8 mouse cellular contexts compared by ENCODE assay signal in the genomic region with DNA sequence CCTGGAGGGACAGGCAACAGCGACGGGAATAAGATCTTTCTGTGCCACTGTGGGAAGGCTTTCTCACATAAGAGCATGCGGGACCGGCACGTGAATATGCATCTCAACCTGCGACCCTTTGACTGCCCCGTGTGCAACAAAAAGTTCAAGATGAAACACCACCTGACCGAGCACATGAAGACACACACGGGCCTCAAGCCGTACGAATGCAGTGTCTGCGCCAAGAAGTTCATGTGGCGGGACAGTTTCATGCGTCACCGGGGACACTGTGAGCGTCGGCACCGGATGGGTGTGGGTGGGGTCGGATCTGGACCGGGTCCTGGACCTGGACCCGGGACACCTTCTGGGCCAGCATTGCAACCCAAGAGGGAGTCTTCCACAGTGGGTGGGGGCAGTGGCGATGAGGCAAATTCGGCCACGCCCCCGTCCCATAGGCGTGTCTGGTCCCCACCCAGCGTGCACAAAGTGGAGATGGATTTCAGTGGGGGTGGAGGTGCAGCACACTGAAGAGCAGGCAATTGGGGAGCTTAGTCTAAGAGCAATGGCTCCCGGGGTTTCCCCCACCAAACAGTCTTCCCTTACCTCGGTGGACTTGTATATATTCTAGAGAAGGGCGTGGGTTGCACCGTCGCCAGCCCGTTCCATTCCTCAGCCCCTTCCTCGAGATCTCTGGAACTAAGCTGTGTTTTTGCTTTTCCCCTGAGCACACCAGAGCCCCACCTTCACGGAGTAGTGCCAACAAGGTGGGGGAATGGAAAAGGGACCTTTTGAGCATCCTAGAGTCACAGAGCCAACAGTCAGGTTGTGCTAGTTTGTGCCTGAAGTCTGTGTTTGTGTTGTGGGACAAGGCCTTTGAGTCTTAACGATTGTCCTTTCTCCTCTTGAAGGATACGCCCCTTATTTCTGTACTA. TPM values are rescaled to one million over a fixed set of nuclear protein-coding genes. Genes with fewer than 3 reads are reported as not detected.
DNase-seq lines count a peak whose midpoint lies in the region; ATAC-seq and TF ChIP-seq lines count a peak whose summit lies in the region.

No protein-coding gene starts in this region.

- H3K27me3 ChIP-seq in ES-Bruce4 (ENCODE audit: control insufficient read depth, insufficient read depth, low read length, poor library complexity, severe bottlenecking) = no peaks in the 10 kb centered on the region
- H3K27me3 ChIP-seq in forebrain, embryonic 11.5 days (ENCODE audit: control insufficient read depth, insufficient read depth, low read length) = no peaks in the 10 kb centered on the region
- H3K27me3 ChIP-seq in hindbrain, embryonic 16.5 days (replicated peaks; ENCODE audit: control insufficient read depth, insufficient read depth, low read length) = 0 out of 2 replicates have a peak, but pooled peaks cover 3% of the 10 kb centered on the region
- H3K27me3 ChIP-seq in lung, embryonic 16.5 days (ENCODE audit: control insufficient read depth, insufficient read depth, low read depth, low read length) = no peaks in the 10 kb centered on the region

- no peak for TF ChIP-seq EP300 in ES-Bruce4 (IDR thresholded peaks at IDR 0.05; ENCODE audit: insufficient read depth, low read depth, low read length)

- H3K27ac ChIP-seq in ES-Bruce4 (ENCODE audit: insufficient read depth, low read length) = peak overlapping the region; percentile 45
- no peak overlapping the region for H3K27ac ChIP-seq in forebrain, embryonic 11.5 days (ENCODE audit: low read depth, low read length)
- no peak overlapping the region for H3K27ac ChIP-seq in hindbrain, embryonic 16.5 days (ENCODE audit: low read depth, low read length)
- peak overlapping the region; percentile 88 for H3K27ac ChIP-seq in lung, embryonic 16.5 days (ENCODE audit: low read length)

- peak overlapping the region; percentile 76 for H3K4me3 ChIP-seq in ES-Bruce4 (ENCODE audit: low read depth, low read length)
- peak overlapping the region; percentile 47 for H3K4me3 ChIP-seq in forebrain, embryonic 11.5 days (ENCODE audit: low read depth, low read length)
- H3K4me3 ChIP-seq in hindbrain, embryonic 16.5 days (ENCODE audit: low read length) = peak overlapping the region; percentile 49
- H3K4me3 ChIP-seq in lung, embryonic 16.5 days (ENCODE audit: low read length) = peak overlapping the region; percentile 84

- no peak for ATAC-seq in forebrain, embryonic 11.5 days (replicated peaks; ENCODE audit: low FRiP score)
- no peak for ATAC-seq in hindbrain, embryonic 16.5 days
- no peak for ATAC-seq in lung, embryonic 16.5 days (ENCODE audit: low read depth)

- 60% methylated on average over 37 of the region's 37 CpGs for WGBS in forebrain, embryonic 11.5 days
- 59% methylated on average over 37 of the region's 37 CpGs for WGBS in hindbrain, embryonic 16.5 days
- WGBS in lung, embryonic 16.5 days = 56% methylated on average over 37 of the region's 37 CpGs

- peaks cover 7% of the 10 kb centered on the region for H3K36me3 ChIP-seq in ES-Bruce4 (ENCODE audit: control insufficient read depth, insufficient read depth, low read length, poor library complexity, severe bottlenecking)
- peaks cover 5% of the 10 kb centered on the region for H3K36me3 ChIP-seq in forebrain, embryonic 11.5 days (ENCODE audit: control insufficient read depth, insufficient read depth, low read length)
- peaks cover 9% of the 10 kb centered on the region for H3K36me3 ChIP-seq in hindbrain, embryonic 16.5 days (ENCODE audit: control insufficient read depth, insufficient read depth, low read length)
- peaks cover 19% of the 10 kb centered on the region for H3K36me3 ChIP-seq in lung, embryonic 16.5 days (ENCODE audit: control insufficient read depth, insufficient read depth, low read length)

- no peak for TF ChIP-seq POLR2A in ES-Bruce4 (IDR thresholded peaks at IDR 0.05; ENCODE audit: insufficient read depth, low read length)

- H3K9ac ChIP-seq in ES-Bruce4 (ENCODE audit: low read depth, poor library complexity, severe bottlenecking) = peak overlapping the region; percentile 12
- peak overlapping the region; percentile 68; the same call in 1 of the 2 replicates for H3K9ac ChIP-seq in forebrain, embryonic 11.5 days (ENCODE audit: low read length)
- H3K9ac ChIP-seq in hindbrain, embryonic 16.5 days (ENCODE audit: low read depth, low read length) = peak overlapping the region; percentile 63; the same call in 1 of the 2 replicates
- H3K9ac ChIP-seq in lung, embryonic 16.5 days (ENCODE audit: low read length) = peak overlapping the region; percentile 88

- no peak for TF ChIP-seq CTCF in ES-Bruce4 (IDR thresholded peaks at IDR 0.05; ENCODE audit: low read depth, low read length)

- H3K9me3 ChIP-seq in ES-Bruce4 (replicated peaks; ENCODE audit: control insufficient read depth, insufficient read depth, low read length, poor library complexity, severe bottlenecking) = no peaks in the 10 kb centered on the region
- H3K9me3 ChIP-seq in forebrain, embryonic 11.5 days (ENCODE audit: control insufficient read depth, low read length) = no peaks in the 10 kb centered on the region
- H3K9me3 ChIP-seq in hindbrain, embryonic 16.5 days (ENCODE audit: control insufficient read depth, low read length) = no peaks in the 10 kb centered on the region
- no peaks in the 10 kb centered on the region for H3K9me3 ChIP-seq in lung, embryonic 16.5 days (ENCODE audit: control insufficient read depth, low read length)

- peak; percentile 65 for DNase-seq in cerebellum, adult 9-10 months
- no peak for DNase-seq in cerebellum, postnatal 14 days
- no peak for DNase-seq in forebrain, embryonic 11.5 days (ENCODE audit: low spot score)
- DNase-seq in urinary bladder, postnatal 25 days (ENCODE audit: low spot score) = peak; percentile 44
- no peak for DNase-seq in right cerebral cortex, postnatal 36 days (ENCODE audit: low spot score in 2 of 2)

- peaks cover 1% of the 10 kb centered on the region for H3K4me1 ChIP-seq in ES-Bruce4 (ENCODE audit: control insufficient read depth, insufficient read depth, low read length)
- H3K4me1 ChIP-seq in forebrain, embryonic 11.5 days (replicated peaks; ENCODE audit: control insufficient read depth, insufficient read depth, low read length) = peaks cover 17% of the 10 kb centered on the region
- H3K4me1 ChIP-seq in hindbrain, embryonic 16.5 days (ENCODE audit: control insufficient read depth, insufficient read depth, low read depth, low read length) = peaks cover 30% of the 10 kb centered on the region
- H3K4me1 ChIP-seq in lung, embryonic 16.5 days (replicated peaks; ENCODE audit: control insufficient read depth, insufficient read depth, low read length) = peaks cover 24% of the 10 kb centered on the region

- peak overlapping the region; percentile 89 for H3K4me2 ChIP-seq in forebrain, embryonic 11.5 days (ENCODE audit: low read depth, low read length, severe bottlenecking)
- peak overlapping the region; percentile 78 for H3K4me2 ChIP-seq in hindbrain, embryonic 16.5 days (ENCODE audit: low read length)
- H3K4me2 ChIP-seq in lung, embryonic 16.5 days (ENCODE audit: low read depth, low read length) = peak overlapping the region; percentile 98

RNA-seq across cellular contexts. Expression of gene Zbtb22, which starts 2.8 kb away (rescaled TPM):
- polyA plus RNA-seq in ES-Bruce4 (2011; ENCODE audit: insufficient read depth, insufficient read length, low read depth, missing spikeins) = 14.8 and 20.7 TPM in 2 replicates
- 13.0 and 14.9 TPM in 2 replicates for polyA plus RNA-seq in forebrain, embryonic 11.5 days (2014; fragmentation: Nextera tagmentation; extraction: Ambion mirVana)
- 16.2 and 17.2 TPM in 2 replicates for polyA plus RNA-seq in hindbrain, embryonic 16.5 days (2015; fragmentation: Nextera tagmentation; extraction: Ambion mirVana)
- 17.8 and 18.7 TPM in 2 replicates for polyA plus RNA-seq in lung, embryonic 16.5 days (2015; fragmentation: Nextera tagmentation; extraction: Ambion mirVana)

RNA-seq across cellular contexts. Expression of gene Tapbp, which starts 2.8 kb away (rescaled TPM):
- polyA plus RNA-seq in ES-Bruce4 (2011; ENCODE audit: insufficient read depth, insufficient read length, low read depth, missing spikeins) = 81.0 and 97.3 TPM in 2 replicates
- 13.9 and 15.5 TPM in 2 replicates for polyA plus RNA-seq in forebrain, embryonic 11.5 days (2014; fragmentation: Nextera tagmentation; extraction: Ambion mirVana)
- polyA plus RNA-seq in hindbrain, embryonic 16.5 days (2015; fragmentation: Nextera tagmentation; extraction: Ambion mirVana) = 29.2 and 32.6 TPM in 2 replicates
- polyA plus RNA-seq in lung, embryonic 16.5 days (2015; fragmentation: Nextera tagmentation; extraction: Ambion mirVana) = 57.7 and 70.8 TPM in 2 replicates

RNA-seq across cellular contexts. Expression of gene Daxx, which starts 9.3 kb away (rescaled TPM):
- 40.2 and 42.3 TPM in 2 replicates for polyA plus RNA-seq in ES-Bruce4 (2011; ENCODE audit: insufficient read depth, insufficient read length, low read depth, missing spikeins)
- 68.2 and 73.8 TPM in 2 replicates for polyA plus RNA-seq in forebrain, embryonic 11.5 days (2014; fragmentation: Nextera tagmentation; extraction: Ambion mirVana)
- 52.0 and 53.7 TPM in 2 replicates for polyA plus RNA-seq in hindbrain, embryonic 16.5 days (2015; fragmentation: Nextera tagmentation; extraction: Ambion mirVana)
- 44.1 and 50.6 TPM in 2 replicates for polyA plus RNA-seq in lung, embryonic 16.5 days (2015; fragmentation: Nextera tagmentation; extraction: Ambion mirVana)

RNA-seq across cellular contexts. Expression of gene Rgl2, which starts 10.8 kb away (rescaled TPM):
- 34.7 and 37.5 TPM in 2 replicates for polyA plus RNA-seq in ES-Bruce4 (2011; ENCODE audit: insufficient read depth, insufficient read length, low read depth, missing spikeins)
- polyA plus RNA-seq in forebrain, embryonic 11.5 days (2014; fragmentation: Nextera tagmentation; extraction: Ambion mirVana) = 48.0 and 51.5 TPM in 2 replicates
- 52.7 and 58.8 TPM in 2 replicates for polyA plus RNA-seq in hindbrain, embryonic 16.5 days (2015; fragmentation: Nextera tagmentation; extraction: Ambion mirVana)
- polyA plus RNA-seq in lung, embryonic 16.5 days (2015; fragmentation: Nextera tagmentation; extraction: Ambion mirVana) = 49.5 and 51.7 TPM in 2 replicates

RNA-seq across cellular contexts. Expression of gene Platr17, which starts 13.6 kb away (rescaled TPM):
- 16.7 and 19.1 TPM in 2 replicates for polyA plus RNA-seq in ES-Bruce4 (2011; ENCODE audit: insufficient read depth, insufficient read length, low read depth, missing spikeins)
- 0.24 TPM in 1 of 2 replicates, not detected in the other for polyA plus RNA-seq in forebrain, embryonic 11.5 days (2014; fragmentation: Nextera tagmentation; extraction: Ambion mirVana)
- polyA plus RNA-seq in hindbrain, embryonic 16.5 days (2015; fragmentation: Nextera tagmentation; extraction: Ambion mirVana) = 0.20 and 0.46 TPM in 2 replicates
- polyA plus RNA-seq in lung, embryonic 16.5 days (2015; fragmentation: Nextera tagmentation; extraction: Ambion mirVana) = 0.26 TPM in 1 of 2 replicates, not detected in the other

Comparison
In these comparisons a context has a peak if more than half of its experiments do, and no peak if none do; other contexts are left out.
1. DNase-seq: peak in cerebellum, adult 9-10 months (single experiment) and urinary bladder, postnatal 25 days (single experiment); none in cerebellum, postnatal 14 days (0 of 2), forebrain, embryonic 11.5 days (single experiment) and right cerebral cortex, postnatal 36 days (0 of 2).
2. H3K27ac ChIP-seq: peak in ES-Bruce4 (single experiment) and lung, embryonic 16.5 days (single experiment); none in forebrain, embryonic 11.5 days (single experiment) and hindbrain, embryonic 16.5 days (single experiment).
3. H3K9ac ChIP-seq: peak in every context shown above with its lines; median percentile 88 in lung, embryonic 16.5 days; 68 in forebrain, embryonic 11.5 days; 63 in hindbrain, embryonic 16.5 days; 12 in ES-Bruce4.
4. Peak in every context shown above with its lines, with median percentiles within 50 percentile points of each other: H3K4me3 ChIP-seq and H3K4me2 ChIP-seq.